Mouse (Mus musculus): ENCODE measurements at regions not wholly inside any gene's neighbourhood (a gene's known extent, or its start where the extent isn't known, plus 50 kb on each side); places are given as distances from the start of the nearest gene placed in this dataset.

DNA sequence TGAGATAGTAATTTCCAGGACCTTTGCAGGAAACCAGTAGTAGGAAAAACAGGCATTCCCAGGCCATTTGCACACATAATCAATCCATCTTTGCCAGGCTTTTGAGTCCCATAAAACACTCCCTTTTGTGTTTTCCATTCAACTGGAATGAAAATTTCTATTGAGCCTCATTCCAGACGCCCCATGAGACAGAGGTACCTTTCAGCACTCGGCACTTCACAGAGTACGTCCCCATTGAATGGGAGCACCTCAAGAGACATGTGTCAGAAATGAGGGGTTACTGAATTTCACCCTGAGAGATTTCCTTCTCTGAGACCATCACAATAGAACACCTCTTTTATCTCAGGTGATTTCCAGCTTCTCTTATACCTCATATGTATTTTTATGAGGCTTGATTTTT is 493.5 kb upstream of the Gm9747 start:
- TF ChIP-seq EP300 (IDR thresholded peaks at IDR 0.05; ENCODE audit: insufficient read depth, low read depth, low read length) (no peak), POLR2A (IDR thresholded peaks at IDR 0.05; ENCODE audit: insufficient read depth, low read length) (no peak)

All from ES-Bruce4 (cell line).